Mouse (Mus musculus): Measurements from ENCODE around the gene Gpr135. TPM values are rescaled to one million over a fixed set of nuclear protein-coding genes. Genes with fewer than 3 reads are reported as not detected.

Gpr135 gene
- polyA plus RNA-seq, 1 experiment from 2014 or later, result 0.62 TPM

DNA sequence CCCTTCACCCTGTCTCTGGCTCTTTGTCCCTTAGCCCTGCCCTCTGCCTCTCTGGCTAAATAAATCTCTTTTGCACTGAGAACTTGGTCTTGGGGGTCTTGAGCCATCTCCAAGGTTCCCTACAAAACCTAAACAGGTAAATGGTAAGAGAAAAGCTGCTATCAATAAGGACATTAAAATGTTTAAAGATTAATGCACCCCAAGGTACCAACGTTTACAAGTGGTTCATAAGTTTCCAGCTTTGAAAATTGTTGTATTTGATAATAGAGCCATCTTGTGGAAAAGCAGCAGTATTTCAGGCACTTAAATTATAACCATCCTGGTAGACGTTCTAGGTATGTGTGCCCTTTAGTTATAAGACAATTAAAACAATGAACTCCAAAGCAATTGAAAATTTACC, 23.4 kb downstream of the Gpr135 start:
- no peaks in the 10 kb centered on the region for H3K27me3 ChIP-seq (ENCODE audit: control insufficient read depth, insufficient read depth, low read length)
- DNase-seq (ENCODE audit: low spot score) (no peak), ATAC-seq (ENCODE audit: low FRiP score, low TSS enrichment) (no peak)
- H3K36me3 ChIP-seq (ENCODE audit: control insufficient read depth, insufficient read depth, low read length), result no peaks in the 10 kb centered on the region
- no peaks in the 10 kb centered on the region for H3K9me3 ChIP-seq (ENCODE audit: control insufficient read depth, low read length)
- H3K27ac ChIP-seq (replicated peaks), result no peak overlapping the region
- TF ChIP-seq EP300 (optimal IDR thresholded peaks at IDR 0.05), result no peak
- peak; percentile 83 for TF ChIP-seq CTCF (IDR thresholded peaks at IDR 0.05; ENCODE audit: low read depth)
- H3K9ac ChIP-seq (ENCODE audit: low read length), result no peak overlapping the region
- no peaks in the 10 kb centered on the region for H3K4me1 ChIP-seq (replicated peaks; ENCODE audit: control insufficient read depth, insufficient read depth)
- no peak overlapping the region for H3K4me2 ChIP-seq (replicated peaks; ENCODE audit: low read depth)
- 1% methylated on average over 2 of the region's 2 CpGs for WGBS
- no peak overlapping the region for H3K4me3 ChIP-seq (ENCODE audit: low read depth, low read length)

DNA sequence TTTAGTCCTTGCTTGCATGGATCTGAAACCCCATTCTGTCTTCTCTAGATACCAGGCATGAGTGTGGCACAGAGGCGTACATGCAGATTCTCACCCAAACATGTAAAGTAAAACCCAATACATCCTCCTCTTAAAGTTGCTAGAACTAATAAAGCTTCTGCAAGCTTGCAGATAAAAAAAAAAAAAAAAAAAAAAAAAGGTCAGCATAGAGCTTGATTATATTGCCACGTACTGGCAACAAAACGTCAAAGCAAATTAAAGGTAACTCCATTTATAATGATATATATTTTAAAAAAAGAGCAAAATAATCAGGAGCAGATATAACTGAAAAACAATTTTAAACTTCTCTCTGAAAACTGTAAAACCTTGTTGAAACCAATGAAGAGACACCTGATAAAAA, 29.7 kb downstream of the Gpr135 start:
- H3K4me3 ChIP-seq (ENCODE audit: low read depth, low read length), result no peak overlapping the region
- H3K27ac ChIP-seq (replicated peaks), result no peak overlapping the region
- TF ChIP-seq CTCF (IDR thresholded peaks at IDR 0.05; ENCODE audit: low read depth), result no peak
- no peak for TF ChIP-seq EP300 (optimal IDR thresholded peaks at IDR 0.05)
- H3K9me3 ChIP-seq (ENCODE audit: control insufficient read depth, low read length), result no peaks in the 10 kb centered on the region
- WGBS, result 96% methylated on average over 3 of the region's 3 CpGs
- no peak overlapping the region for H3K9ac ChIP-seq (ENCODE audit: low read length)
- H3K4me2 ChIP-seq (replicated peaks; ENCODE audit: low read depth), result no peak overlapping the region
- no peak for DNase-seq (ENCODE audit: low spot score)
- no peaks in the 10 kb centered on the region for H3K36me3 ChIP-seq (ENCODE audit: control insufficient read depth, insufficient read depth, low read length)
- ATAC-seq (ENCODE audit: low FRiP score, low TSS enrichment), result no peak
- H3K4me1 ChIP-seq (replicated peaks; ENCODE audit: control insufficient read depth, insufficient read depth), result no peaks in the 10 kb centered on the region
- no peaks in the 10 kb centered on the region for H3K27me3 ChIP-seq (ENCODE audit: control insufficient read depth, insufficient read depth, low read length)

DNA sequence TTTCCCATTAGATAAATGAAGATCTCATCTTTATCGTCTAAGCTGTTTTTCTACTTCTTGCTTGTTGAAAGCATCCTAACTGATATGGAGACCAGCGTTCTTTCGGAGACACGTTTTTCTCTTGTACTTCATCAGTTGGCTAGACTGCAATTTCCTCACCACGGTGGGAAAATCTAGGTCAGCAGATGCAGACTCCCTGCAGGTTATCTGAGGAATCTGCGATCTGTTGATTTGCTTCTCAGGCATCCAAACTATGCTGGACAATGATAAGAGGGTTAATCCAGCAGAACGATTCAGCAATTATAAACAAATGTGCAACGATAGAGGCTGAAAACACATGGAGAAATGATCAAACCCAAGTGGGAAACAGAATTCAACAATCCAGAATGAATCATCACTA, 31.4 kb downstream of the Gpr135 start:
- WGBS, result 47% methylated on average over 8 of the region's 8 CpGs
- H3K27ac ChIP-seq (replicated peaks), result no peak overlapping the region

DNA sequence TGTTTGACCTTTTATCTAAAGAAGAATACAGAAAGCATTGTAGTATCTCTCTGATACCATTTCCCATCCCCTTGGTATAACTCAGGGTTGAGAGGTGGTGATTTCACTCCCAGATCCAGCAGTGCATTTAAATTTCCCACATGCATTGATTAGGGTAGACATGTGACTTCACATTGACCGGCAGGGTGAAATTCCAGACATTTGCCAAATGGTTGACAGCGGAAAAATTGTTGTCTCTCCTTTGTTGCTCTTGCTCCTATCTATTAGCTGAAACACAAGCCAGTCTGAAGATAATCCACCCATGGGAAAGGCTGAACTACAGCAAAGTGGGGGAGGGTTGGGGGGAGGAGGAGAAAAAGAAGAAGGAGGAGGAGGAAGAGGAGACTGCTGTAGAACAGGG, 32.1 kb downstream of the Gpr135 start:
- Histone ChIP-seq H3K4me1 (replicated peaks; ENCODE audit: control insufficient read depth, insufficient read depth) (no peaks in the 10 kb centered on the region), H3K27me3 (ENCODE audit: control insufficient read depth, insufficient read depth, low read length) (no peaks in the 10 kb centered on the region), H3K4me2 (replicated peaks; ENCODE audit: low read depth) (no peak overlapping the region), H3K9me3 (ENCODE audit: control insufficient read depth, low read length) (no peaks in the 10 kb centered on the region), H3K4me3 (ENCODE audit: low read depth, low read length) (no peak overlapping the region), H3K27ac (replicated peaks) (no peak overlapping the region), H3K36me3 (ENCODE audit: control insufficient read depth, insufficient read depth, low read length) (no peaks in the 10 kb centered on the region), H3K9ac (ENCODE audit: low read length) (no peak overlapping the region)
- DNase-seq (ENCODE audit: low spot score) (no peak), ATAC-seq (ENCODE audit: low FRiP score, low TSS enrichment) (no peak)
- TF ChIP-seq EP300 (optimal IDR thresholded peaks at IDR 0.05), result no peak
- no peak for TF ChIP-seq CTCF (IDR thresholded peaks at IDR 0.05; ENCODE audit: low read depth)
- 51% methylated on average over 2 of the region's 2 CpGs for WGBS

More for the DNA sequence above, 31.4 kb downstream of the Gpr135 start:
- Histone ChIP-seq H3K36me3 (ENCODE audit: control insufficient read depth, insufficient read depth, low read length) (no peaks in the 10 kb centered on the region), H3K27me3 (ENCODE audit: control insufficient read depth, insufficient read depth, low read length) (no peaks in the 10 kb centered on the region), H3K4me3 (ENCODE audit: low read depth, low read length) (no peak overlapping the region), H3K4me1 (replicated peaks; ENCODE audit: control insufficient read depth, insufficient read depth) (no peaks in the 10 kb centered on the region), H3K4me2 (replicated peaks; ENCODE audit: low read depth) (no peak overlapping the region), H3K9ac (ENCODE audit: low read length) (no peak overlapping the region), H3K9me3 (ENCODE audit: control insufficient read depth, low read length) (no peaks in the 10 kb centered on the region)
- no peak for ATAC-seq (ENCODE audit: low FRiP score, low TSS enrichment)
- no peak for DNase-seq (ENCODE audit: low spot score)
- TF ChIP-seq EP300 (optimal IDR thresholded peaks at IDR 0.05), result no peak
- TF ChIP-seq CTCF (IDR thresholded peaks at IDR 0.05; ENCODE audit: low read depth), result no peak

DNA sequence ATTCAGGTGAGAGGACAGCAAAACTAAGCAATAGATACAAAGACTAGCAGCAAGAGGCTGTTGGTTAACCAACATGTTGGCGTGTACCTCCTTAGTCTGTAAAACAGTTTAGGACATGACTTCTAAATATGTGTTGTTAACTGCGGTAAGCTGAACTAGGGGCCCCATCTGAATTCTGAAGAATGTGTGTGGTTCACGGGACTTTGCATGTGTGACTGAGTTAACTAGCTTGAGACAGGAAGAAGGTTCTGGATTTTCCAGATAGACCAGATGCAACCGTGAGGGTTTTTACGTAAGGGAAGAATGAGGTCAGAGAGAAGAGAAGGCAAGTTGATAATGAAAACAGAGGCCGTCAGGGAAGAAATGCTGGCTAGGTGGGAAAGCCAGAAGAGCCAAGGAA, 33.9 kb downstream of the Gpr135 start:
- ATAC-seq (ENCODE audit: low FRiP score, low TSS enrichment) (no peak), DNase-seq (ENCODE audit: low spot score) (no peak)
- H3K4me1 ChIP-seq (replicated peaks; ENCODE audit: control insufficient read depth, insufficient read depth), result no peaks in the 10 kb centered on the region
- no peaks in the 10 kb centered on the region for H3K36me3 ChIP-seq (ENCODE audit: control insufficient read depth, insufficient read depth, low read length)
- H3K9ac ChIP-seq (ENCODE audit: low read length), result no peak overlapping the region
- 71% methylated on average over 6 of the region's 6 CpGs for WGBS
- no peaks in the 10 kb centered on the region for H3K9me3 ChIP-seq (ENCODE audit: control insufficient read depth, low read length)
- no peak overlapping the region for H3K4me3 ChIP-seq (ENCODE audit: low read depth, low read length)
- no peaks in the 10 kb centered on the region for H3K27me3 ChIP-seq (ENCODE audit: control insufficient read depth, insufficient read depth, low read length)
- H3K27ac ChIP-seq (replicated peaks), result no peak overlapping the region
- no peak overlapping the region for H3K4me2 ChIP-seq (replicated peaks; ENCODE audit: low read depth)
- TF ChIP-seq CTCF (IDR thresholded peaks at IDR 0.05; ENCODE audit: low read depth) (no peak), EP300 (optimal IDR thresholded peaks at IDR 0.05) (no peak)

DNA sequence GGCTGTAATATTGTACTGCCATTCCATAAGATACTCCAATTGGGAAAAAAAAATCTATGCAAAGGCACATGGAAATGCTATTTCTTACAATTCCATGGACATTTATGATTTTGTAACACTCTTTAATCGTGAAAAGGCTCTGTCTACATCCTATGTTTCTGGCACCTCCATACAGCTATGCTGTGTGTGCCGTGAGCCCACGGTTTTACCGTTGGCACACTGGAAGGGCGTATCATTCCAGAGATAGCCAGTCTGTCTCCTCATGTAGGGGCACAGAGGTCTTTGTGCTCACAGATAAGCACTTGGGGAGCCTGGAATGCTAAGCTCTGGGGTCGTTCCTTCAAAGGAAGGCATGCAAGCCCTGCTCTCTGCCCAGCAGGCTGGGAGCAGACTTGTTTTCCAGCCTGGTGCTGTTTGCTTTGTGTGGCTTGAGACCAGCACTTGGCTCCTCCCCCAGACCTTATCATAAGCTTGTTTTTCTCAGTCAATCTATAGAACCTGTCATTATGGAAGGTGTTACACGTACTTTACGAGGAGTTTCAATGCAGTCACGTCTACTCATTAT, 34.7 kb downstream of the Gpr135 start:
- Histone ChIP-seq H3K27me3 (ENCODE audit: control insufficient read depth, insufficient read depth, low read length) (no peaks in the 10 kb centered on the region), H3K9me3 (ENCODE audit: control insufficient read depth, low read length) (no peaks in the 10 kb centered on the region), H3K9ac (ENCODE audit: low read length) (no peak overlapping the region), H3K36me3 (ENCODE audit: control insufficient read depth, insufficient read depth, low read length) (no peaks in the 10 kb centered on the region), H3K4me2 (replicated peaks; ENCODE audit: low read depth) (peak overlapping the region; percentile 18; the same call in 1 of the 2 replicates), H3K4me3 (ENCODE audit: low read depth, low read length) (no peak overlapping the region), H3K27ac (replicated peaks) (no peak overlapping the region), H3K4me1 (replicated peaks; ENCODE audit: control insufficient read depth, insufficient read depth) (no peaks in the 10 kb centered on the region)
- ATAC-seq (ENCODE audit: low FRiP score, low TSS enrichment) (0 out of 2 replicates have a peak, but pooled peaks have one; percentile 49), DNase-seq (ENCODE audit: low spot score) (peak; percentile 36)
- no peak for TF ChIP-seq CTCF (IDR thresholded peaks at IDR 0.05; ENCODE audit: low read depth)
- 51% methylated on average over 9 of the region's 9 CpGs for WGBS

All from stomach, postnatal 0 days (tissue).